Comparison of ENCODE assay signal across 1 mouse cellular context in the genomic region with DNA sequence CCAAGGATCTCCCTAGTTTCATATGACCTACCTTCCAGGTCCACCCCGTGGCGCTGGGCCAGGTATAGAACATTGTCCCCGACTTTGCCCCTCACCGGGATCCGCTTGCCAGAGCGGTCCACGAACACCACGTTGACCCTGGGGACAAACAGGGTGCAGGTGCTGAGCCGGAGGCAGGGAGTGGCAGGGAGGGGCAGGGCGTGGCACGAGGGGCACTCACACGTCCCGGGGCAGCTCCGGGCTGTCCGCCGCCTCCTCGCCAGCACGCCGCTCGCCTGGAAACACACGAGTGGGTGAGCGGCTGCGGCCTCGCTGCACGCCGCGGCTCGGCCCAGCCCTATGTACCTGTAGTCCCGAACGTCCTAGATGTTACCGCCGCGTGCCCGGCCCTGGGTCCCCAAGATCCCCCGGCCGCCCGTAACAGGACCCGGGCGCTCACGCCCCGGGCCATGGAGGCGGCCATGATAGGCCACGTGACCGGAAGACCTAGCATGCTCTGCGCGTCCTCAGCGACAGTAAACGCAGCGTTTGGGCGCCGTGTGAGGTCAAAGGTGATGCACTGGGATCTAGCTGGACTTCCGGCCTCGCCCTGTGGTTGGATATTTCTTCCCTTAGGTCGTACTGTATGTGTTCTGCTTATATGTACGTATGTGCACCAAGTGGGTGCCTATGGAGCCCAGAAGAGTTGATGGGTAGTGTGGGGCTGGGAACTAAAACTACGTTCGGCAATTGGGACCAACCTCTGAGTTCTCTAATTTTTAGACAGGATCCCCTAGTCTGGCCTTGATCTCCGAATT.
TF ChIP-seq lines count a peak whose summit lies in the region.

A gene (minus strand): TSS at position 53 of the 797 bp plus-strand sequence.
A gene (minus strand): TSS at position 571 of the 797 bp plus-strand sequence.

TF ChIP-seq in MEL, 35 proteins besides CTCF, POLR2A, EP300 and RAD21 (continued from another document):
- TF ChIP-seq TBP (IDR thresholded peaks at IDR 0.05; ENCODE audit: low read depth, low read length) (peak; percentile 91), E2F4 (IDR thresholded peaks at IDR 0.05; ENCODE audit: borderline replicate concordance, low read depth, low read length) (peak; percentile 94; the same call in 1 of the 2 replicates), ZNF384 (IDR thresholded peaks at IDR 0.05; ENCODE audit: low read depth, low read length) (no peak), ZMIZ1 (IDR thresholded peaks at IDR 0.05; ENCODE audit: low read depth, low read length) (peak; percentile 98), MYB (IDR thresholded peaks at IDR 0.05; ENCODE audit: low read depth, low read length) (peak; percentile 67), POLR2AphosphoS5 (IDR thresholded peaks at IDR 0.05; ENCODE audit: borderline replicate concordance, low read depth, low read length) (peak; percentile 97), NRF1 (IDR thresholded peaks at IDR 0.05; ENCODE audit: insufficient read depth, low read depth, low read length, poor library complexity, severe bottlenecking) (peak; percentile 66), TAL1 (IDR thresholded peaks at IDR 0.05; ENCODE audit: low read length) (no peak), HCFC1 (IDR thresholded peaks at IDR 0.05; ENCODE audit: low read depth, low read length) (peak; percentile 97), USF1 (IDR thresholded peaks at IDR 0.05; ENCODE audit: low read depth, low read length) (peak; percentile 99), MAFK (IDR thresholded peaks at IDR 0.05; ENCODE audit: borderline replicate concordance, low read depth, low read length) (peak; percentile 77; the same call in 1 of the 2 replicates), USF2 (IDR thresholded peaks at IDR 0.05; ENCODE audit: borderline replicate concordance in 1 of 2, insufficient read depth in 1 of 2, low read depth in 1 of 2, low read length in 2 of 2) (peak; percentile 92 to 98), KAT2A (conservative IDR thresholded peaks at IDR 0.05; ENCODE audit: low read depth, low read length) (peak; percentile 97), MEF2A (IDR thresholded peaks at IDR 0.05; ENCODE audit: extremely low read depth, insufficient replicate concordance, low read depth, low read length, poor library complexity, severe bottlenecking) (peak; percentile 69; the same call in 1 of the 2 replicates), TCF12 (IDR thresholded peaks at IDR 0.05; ENCODE audit: low read depth, low read length) (peak; percentile 89), NELFE (IDR thresholded peaks at IDR 0.05; ENCODE audit: low read depth, low read length) (peak; percentile 98), MAX (IDR thresholded peaks at IDR 0.05; ENCODE audit: low read length) (peak; percentile 100)
TF ChIP-seq in MEL: peak in this region for 32.
